Mouse (Mus musculus) lung, adult 2 months (tissue): Measurements from ENCODE around the gene Carmil1. TPM values are rescaled to one million over a fixed set of nuclear protein-coding genes. Genes with fewer than 3 reads are reported as not detected.

Experiments used
- DNase-seq: peaks from one replicate; pipeline ENCODE4 v3.0.0; 2022
- H3K4me1 ChIP-seq: fragments of 200-500 bp; 2 replicates; pipeline ENCODE4 v1.6.1; 2011; ENCODE audit warnings: low read length; ENCODE audit not compliant: control insufficient read depth, insufficient read depth
- H3K4me3 ChIP-seq: fragments of 200-500 bp; replicated peaks from 2 replicates; pipeline ENCODE3; 2011; ENCODE audit warnings: low read depth, mild to moderate bottlenecking, control low read depth, low read length; ENCODE audit errors: extremely low read depth
- CTCF ChIP-seq: fragments of 200-500 bp; IDR thresholded peaks from 2 replicates; pipeline ENCODE4 v1.5.1; 2011; ENCODE audit warnings: mild to moderate bottlenecking, low read length, control low read depth; ENCODE audit not compliant: insufficient read depth
- POLR2A ChIP-seq: fragments of 200-500 bp; IDR thresholded peaks from 2 replicates; pipeline ENCODE4 v1.6.1; 2011; ENCODE audit warnings: low read depth, mild to moderate bottlenecking, control low read depth, low read length, borderline replicate concordance; ENCODE audit errors: extremely low read depth
- WGBS: fragments of 180-500 bp; shearing (Covaris S2); methylation state at CpG from one replicate; pipeline ENCODE4 v1.1.7; 2018; 5-methylcytosine and 5-hydroxymethylcytosine counted together
- polyA plus RNA-seq: library from polyadenylated mRNA; depleted of rRNA; stranded (reverse); fragments of >200 nt; gene quantifications from 2 replicates; pipeline ENCODE4 v1.2.3, GENCODE M21; 2012

The Carmil1 gene
- polyA plus RNA-seq, 1 experiment, result 17.3 TPM

DNA sequence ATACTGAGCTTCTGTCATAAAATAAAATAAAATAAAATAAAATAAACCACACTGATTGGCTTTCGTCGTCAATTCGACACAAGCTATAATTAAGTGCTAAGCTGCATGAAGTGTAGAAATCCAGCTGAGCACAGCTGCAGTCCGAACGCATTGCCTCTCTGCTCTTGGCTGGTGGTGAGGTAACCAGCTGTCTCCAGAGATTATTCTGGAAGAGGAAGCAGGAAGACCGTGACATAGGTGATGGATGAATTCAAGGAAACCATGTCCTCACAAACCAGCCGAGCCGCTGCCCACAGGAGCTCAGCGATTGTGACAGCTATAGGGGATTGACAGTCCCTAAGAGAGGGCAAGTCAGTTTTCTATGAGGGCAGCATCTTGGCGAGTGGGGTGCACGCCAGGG, 36.0 kb downstream of the Carmil1 start:
- no peak for TF ChIP-seq POLR2A
- TF ChIP-seq CTCF, result no peak
- DNase-seq, result no peak
- 39% methylated on average over 11 of the region's 11 CpGs for WGBS
- Histone ChIP-seq H3K4me3 (no peak overlapping the region), H3K4me1 (peaks cover 35% of the 10 kb centered on the region)

DNA sequence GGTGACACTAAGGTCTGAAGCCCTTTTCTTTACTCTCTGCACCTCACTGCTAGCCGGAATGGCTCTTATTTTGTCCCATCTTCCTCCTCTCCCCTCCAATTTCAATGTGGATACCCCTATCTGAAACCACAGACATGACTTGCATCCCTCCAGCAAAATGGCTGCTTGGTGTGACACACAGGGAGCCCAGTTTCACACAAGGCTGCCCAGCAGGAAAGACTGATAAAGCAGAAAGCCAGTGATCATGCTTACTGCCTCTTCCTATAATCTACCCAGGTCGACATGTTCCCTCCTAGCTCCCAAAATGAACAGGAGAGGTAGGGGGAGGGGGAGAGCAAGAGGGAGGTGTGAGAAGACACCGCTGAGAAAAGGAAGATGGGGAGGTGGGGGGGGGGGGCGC, 36.6 kb downstream of the Carmil1 start:
- Histone ChIP-seq H3K4me3 (no peak overlapping the region), H3K4me1 (peaks cover 32% of the 10 kb centered on the region)
- TF ChIP-seq CTCF (no peak), POLR2A (no peak)
- WGBS, result 65% methylated on average over 3 of the region's 4 CpGs
- DNase-seq, result no peak

DNA sequence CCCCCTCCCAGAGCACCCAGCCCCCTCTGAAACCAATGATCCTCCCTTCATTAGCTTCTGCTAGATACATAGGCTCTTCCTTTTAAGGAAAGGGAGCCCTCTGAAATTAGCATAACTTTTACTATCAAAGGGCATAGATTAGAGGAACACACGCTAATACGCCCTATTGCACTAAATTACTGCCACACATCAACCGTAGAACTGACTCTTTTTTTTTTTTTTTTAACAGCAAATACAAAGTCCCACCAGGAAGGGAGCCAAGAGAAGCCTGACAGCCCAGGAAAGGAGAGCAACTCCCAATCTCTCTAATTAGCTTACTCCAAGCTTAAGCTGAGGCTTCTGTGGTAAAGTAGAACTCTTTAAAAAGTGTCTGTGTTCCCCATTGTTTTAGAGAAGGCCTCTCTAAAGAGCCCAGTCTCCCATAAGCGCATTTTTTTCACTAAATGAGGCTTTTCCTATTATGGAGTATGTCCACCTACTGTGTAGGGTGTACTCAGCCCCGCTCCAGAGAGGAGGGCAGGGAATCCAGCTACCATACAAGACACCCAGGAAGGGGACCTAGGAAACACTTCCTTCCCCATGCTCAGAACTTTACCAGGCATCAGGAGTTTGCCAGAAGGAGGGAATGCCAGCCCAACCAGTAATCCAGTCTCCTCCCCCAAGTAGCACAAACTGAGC, 38.0 kb downstream of the Carmil1 start:
- H3K4me1 ChIP-seq, result peaks cover 29% of the 10 kb centered on the region
- DNase-seq, result no peak
- TF ChIP-seq CTCF (no peak), POLR2A (no peak)
- H3K4me3 ChIP-seq, result no peak overlapping the region
- 60% methylated on average over 5 of the region's 5 CpGs for WGBS

- DNase-seq, result no peak
- Histone ChIP-seq H3K4me3 (no peak overlapping the region), H3K4me1 (peaks cover 21% of the 10 kb centered on the region)
- 49% methylated on average over 5 of the region's 5 CpGs for WGBS
- TF ChIP-seq CTCF (no peak), POLR2A (no peak)
These were observed 39.4 kb downstream of the Carmil1 start for GRCm38 (mm10) chr13:24241201-24241600.

DNA sequence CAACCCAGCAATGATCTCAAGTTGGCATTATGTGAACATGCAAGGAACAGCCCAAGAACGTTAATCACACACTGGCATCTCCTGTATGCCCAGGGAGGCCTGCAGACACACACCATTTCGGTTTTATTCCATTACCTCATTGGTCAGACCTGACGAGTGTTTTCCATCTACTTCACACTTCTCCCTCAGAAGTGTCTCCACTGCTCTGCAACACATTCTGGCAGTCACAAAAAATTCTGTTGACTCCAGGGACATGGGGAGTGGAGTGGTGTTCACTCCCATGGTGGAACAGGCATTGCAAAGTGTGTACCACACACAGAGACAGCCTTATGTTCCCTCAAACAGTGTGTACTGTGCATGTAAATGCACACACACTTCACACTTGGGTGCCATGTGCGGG, 40.2 kb downstream of the Carmil1 start:
- DNase-seq, result no peak
- Histone ChIP-seq H3K4me3 (no peak overlapping the region), H3K4me1 (peaks cover 17% of the 10 kb centered on the region)
- TF ChIP-seq POLR2A (no peak), CTCF (no peak)
- 56% methylated on average over 4 of the region's 4 CpGs for WGBS

DNA sequence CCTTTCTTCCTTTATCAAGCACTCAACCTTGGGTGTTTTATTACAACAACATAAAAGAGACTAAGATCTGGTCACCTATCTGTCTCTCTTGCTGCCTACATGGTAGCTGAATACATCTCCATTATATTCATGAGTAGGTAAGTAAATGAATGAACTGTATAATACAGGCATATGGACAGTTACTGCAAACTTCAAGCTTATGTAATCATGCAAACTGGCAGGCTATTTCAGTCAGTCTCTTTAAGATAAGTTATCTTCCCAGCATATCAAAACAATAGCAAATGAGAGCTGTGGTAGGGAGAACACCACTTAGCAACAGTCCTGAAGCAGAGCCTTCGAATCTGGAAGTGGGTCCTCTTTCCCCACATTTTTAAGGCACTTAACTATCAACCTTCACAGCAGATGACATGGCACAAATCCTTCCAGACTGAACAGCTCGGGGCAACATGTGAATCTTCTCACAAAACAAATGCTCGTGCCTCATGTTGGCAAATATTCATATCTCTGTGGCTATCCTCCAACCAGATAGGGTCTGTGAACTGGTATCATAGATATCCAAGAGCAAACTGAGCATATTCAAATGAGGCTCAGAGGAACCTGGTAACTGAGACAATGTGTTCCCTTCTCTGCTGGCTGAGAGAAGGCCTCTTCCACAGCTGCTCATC, 42.0 kb downstream of the Carmil1 start:
- no peak overlapping the region for H3K4me3 ChIP-seq
- no peak for DNase-seq
- 32% methylated on average over 3 of the region's 3 CpGs for WGBS
- H3K4me1 ChIP-seq, result peaks cover 14% of the 10 kb centered on the region
- TF ChIP-seq POLR2A (no peak), CTCF (no peak)

DNA sequence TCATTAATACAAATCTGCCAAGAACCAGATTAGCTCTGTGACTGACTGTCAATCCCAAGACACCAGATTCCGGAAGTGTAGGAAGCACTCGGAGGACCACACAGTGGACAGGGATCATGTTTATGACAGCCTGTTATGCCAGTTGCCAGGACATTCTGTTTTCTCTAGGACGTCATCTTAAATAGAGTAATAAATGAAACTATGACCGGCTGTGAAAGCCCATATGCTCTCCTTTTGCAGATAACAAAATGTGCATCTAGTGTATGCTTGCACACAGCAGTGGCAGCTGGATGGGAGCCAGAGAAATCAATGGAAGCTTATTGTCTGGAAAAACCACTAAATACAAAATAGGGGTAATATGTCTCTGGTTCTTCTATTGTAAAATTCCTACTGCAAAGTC, 43.9 kb downstream of the Carmil1 start:
- 65% methylated on average over 4 of the region's 4 CpGs for WGBS
- DNase-seq, result no peak
- Histone ChIP-seq H3K4me1 (peaks cover 14% of the 10 kb centered on the region), H3K4me3 (no peak overlapping the region)
- no peak for TF ChIP-seq POLR2A
- TF ChIP-seq CTCF, result no peak

DNA sequence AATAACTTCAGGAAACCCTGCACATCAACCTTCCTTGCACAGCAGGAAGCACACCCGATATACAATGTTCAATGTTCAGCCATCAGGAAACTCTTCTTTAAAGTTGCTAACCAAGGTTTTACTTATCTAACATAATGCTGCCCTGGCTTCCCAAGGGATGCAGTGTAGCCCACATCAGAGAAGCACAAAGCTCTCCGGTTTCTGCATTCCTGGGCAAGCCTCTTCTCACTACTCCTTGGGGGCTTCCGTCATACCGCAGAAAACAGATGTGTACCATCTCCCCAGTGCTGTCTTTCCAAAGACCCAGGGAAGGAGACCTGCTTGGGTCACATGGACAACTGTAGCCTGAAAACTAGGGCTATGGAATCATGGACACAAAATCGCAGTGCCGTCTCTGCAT, 47.8 kb downstream of the Carmil1 start:
- no peak overlapping the region for H3K4me3 ChIP-seq
- WGBS, result 62% methylated on average over 6 of the region's 6 CpGs
- no peaks in the 10 kb centered on the region; the same call in 1 of the 2 replicates for H3K4me1 ChIP-seq
- TF ChIP-seq POLR2A (no peak), CTCF (no peak)
- DNase-seq, result no peak

- no peak for TF ChIP-seq POLR2A
- TF ChIP-seq CTCF, result no peak
- H3K4me3 ChIP-seq, result no peak overlapping the region
- H3K4me1 ChIP-seq, result no peaks in the 10 kb centered on the region; the same call in 1 of the 2 replicates
- no peak for DNase-seq
- 82% methylated on average over 10 of the region's 10 CpGs for WGBS
These were observed 48.7 kb downstream of the Carmil1 start for GRCm38 (mm10) chr13:24231746-24232483.
